Mouse (Mus musculus): ENCODE measurements at regions not wholly inside any gene's neighbourhood (a gene's known extent, or its start where the extent isn't known, plus 50 kb on each side); places are given as distances from the start of the nearest gene placed in this dataset.

- Histone ChIP-seq H3K4me2 (ENCODE audit: low read depth, low read length) (no peak overlapping the region), H3K9me3 (ENCODE audit: control insufficient read depth, low read length) (no peaks in the 10 kb centered on the region), H3K9ac (replicated peaks; ENCODE audit: low read depth, low read length) (no peak overlapping the region), H3K4me3 (ENCODE audit: low read depth, low read length) (no peak overlapping the region), H3K27ac (ENCODE audit: low read depth, low read length) (no peak overlapping the region), H3K4me1 (ENCODE audit: control insufficient read depth, insufficient read depth, low read length) (no peaks in the 10 kb centered on the region), H3K27me3 (ENCODE audit: control insufficient read depth, insufficient read depth, low read length) (no peaks in the 10 kb centered on the region), H3K36me3 (ENCODE audit: control insufficient read depth, insufficient read depth, low read length) (no peaks in the 10 kb centered on the region)
- no peak for ATAC-seq (ENCODE audit: low read depth)
These were observed 359.4 kb downstream of the Ins1 start for GRCm38 (mm10) chr19:52623496-52623895.

- no peaks in the 10 kb centered on the region for H3K4me1 ChIP-seq (ENCODE audit: control insufficient read depth, insufficient read depth, low read length)
- no peak overlapping the region for H3K27ac ChIP-seq (ENCODE audit: low read depth, low read length)
- H3K4me2 ChIP-seq (ENCODE audit: low read depth, low read length), result no peak overlapping the region
- no peaks in the 10 kb centered on the region for H3K27me3 ChIP-seq (ENCODE audit: control insufficient read depth, insufficient read depth, low read length)
- H3K36me3 ChIP-seq (ENCODE audit: control insufficient read depth, insufficient read depth, low read length), result no peaks in the 10 kb centered on the region
- ATAC-seq (ENCODE audit: low read depth), result no peak
- H3K9me3 ChIP-seq (ENCODE audit: control insufficient read depth, low read length), result no peaks in the 10 kb centered on the region
- no peak overlapping the region for H3K4me3 ChIP-seq (ENCODE audit: low read depth, low read length)
- H3K9ac ChIP-seq (replicated peaks; ENCODE audit: low read depth, low read length), result no peak overlapping the region
- 92% methylated on average over 5 of the region's 5 CpGs for WGBS
These were observed 349.3 kb downstream of the Ins1 start for GRCm38 (mm10) chr19:52613353-52613752.

DNA sequence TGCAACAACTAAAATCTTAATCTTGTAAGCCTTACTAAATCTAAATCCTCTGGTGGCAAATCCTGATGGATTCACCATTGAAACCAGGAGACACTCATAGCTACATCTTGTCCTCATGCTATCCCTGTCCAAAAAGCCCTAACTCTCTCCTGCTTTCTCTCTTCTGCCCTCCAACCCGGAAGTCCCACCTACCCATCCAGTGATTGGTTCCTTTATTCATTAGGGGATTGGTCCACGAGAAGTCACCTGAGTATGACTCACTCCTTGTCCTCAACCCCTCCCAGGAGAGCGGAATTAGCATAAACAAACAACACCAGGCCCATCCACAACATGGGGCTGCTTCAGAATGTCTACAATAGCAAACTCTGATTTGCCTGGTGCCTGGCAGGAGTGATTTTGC lies 342.8 kb downstream of the Ins1 start:
- no peak for ATAC-seq (ENCODE audit: low read depth)
- H3K4me3 ChIP-seq (ENCODE audit: low read depth, low read length), result no peak overlapping the region
- no peak overlapping the region for H3K4me2 ChIP-seq (ENCODE audit: low read depth, low read length)
- WGBS, result 73% methylated on average over 3 of the region's 3 CpGs
- no peaks in the 10 kb centered on the region for H3K27me3 ChIP-seq (ENCODE audit: control insufficient read depth, insufficient read depth, low read length)
- H3K27ac ChIP-seq (ENCODE audit: low read depth, low read length), result no peak overlapping the region
- H3K9me3 ChIP-seq (ENCODE audit: control insufficient read depth, low read length), result no peaks in the 10 kb centered on the region
- no peak overlapping the region for H3K9ac ChIP-seq (replicated peaks; ENCODE audit: low read depth, low read length)
- no peaks in the 10 kb centered on the region for H3K4me1 ChIP-seq (ENCODE audit: control insufficient read depth, insufficient read depth, low read length)
- no peaks in the 10 kb centered on the region for H3K36me3 ChIP-seq (ENCODE audit: control insufficient read depth, insufficient read depth, low read length)

- 44% methylated on average over 3 of the region's 3 CpGs for WGBS
- ATAC-seq (ENCODE audit: low read depth), result no peak
- Histone ChIP-seq H3K4me1 (ENCODE audit: control insufficient read depth, insufficient read depth, low read length) (no peaks in the 10 kb centered on the region), H3K27me3 (ENCODE audit: control insufficient read depth, insufficient read depth, low read length) (no peaks in the 10 kb centered on the region), H3K4me3 (ENCODE audit: low read depth, low read length) (no peak overlapping the region), H3K9me3 (ENCODE audit: control insufficient read depth, low read length) (no peaks in the 10 kb centered on the region), H3K36me3 (ENCODE audit: control insufficient read depth, insufficient read depth, low read length) (no peaks in the 10 kb centered on the region), H3K9ac (replicated peaks; ENCODE audit: low read depth, low read length) (no peak overlapping the region), H3K4me2 (ENCODE audit: low read depth, low read length) (no peak overlapping the region), H3K27ac (ENCODE audit: low read depth, low read length) (no peak overlapping the region)
These were observed 336.3 kb downstream of the Ins1 start for GRCm38 (mm10) chr19:52600410-52600809.

DNA sequence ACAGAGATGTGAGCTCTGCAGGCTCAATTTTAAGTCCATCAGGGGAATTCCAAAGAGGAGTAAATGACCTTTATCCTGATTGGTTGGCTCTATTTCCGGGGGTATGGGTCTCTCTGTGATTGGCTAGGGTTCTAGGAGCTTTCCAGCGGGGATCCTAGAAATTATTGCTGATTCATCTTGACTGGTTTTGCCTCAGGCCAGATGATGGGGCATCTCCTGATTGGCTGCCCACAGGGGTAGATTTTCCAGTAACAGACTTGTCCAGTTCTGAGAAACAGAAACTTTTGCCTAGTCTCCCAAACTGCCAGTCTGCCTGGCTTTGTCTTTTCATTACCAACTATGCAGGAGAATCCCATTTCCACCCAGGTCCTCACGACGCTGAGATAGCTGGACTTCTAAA lies 301.3 kb downstream of the Ins1 start:
- no peaks in the 10 kb centered on the region for H3K36me3 ChIP-seq (ENCODE audit: control insufficient read depth, insufficient read depth, low read length)
- H3K4me3 ChIP-seq (ENCODE audit: low read depth, low read length), result no peak overlapping the region
- H3K9me3 ChIP-seq (ENCODE audit: control insufficient read depth, low read length), result no peaks in the 10 kb centered on the region
- no peak overlapping the region for H3K9ac ChIP-seq (replicated peaks; ENCODE audit: low read depth, low read length)
- 78% methylated on average over 4 of the region's 4 CpGs for WGBS
- no peak overlapping the region for H3K27ac ChIP-seq (ENCODE audit: low read depth, low read length)
- H3K4me1 ChIP-seq (ENCODE audit: control insufficient read depth, insufficient read depth, low read length), result no peaks in the 10 kb centered on the region
- H3K27me3 ChIP-seq (ENCODE audit: control insufficient read depth, insufficient read depth, low read length), result no peaks in the 10 kb centered on the region
- no peak for ATAC-seq (ENCODE audit: low read depth)
- H3K4me2 ChIP-seq (ENCODE audit: low read depth, low read length), result no peak overlapping the region

- no peaks in the 10 kb centered on the region for H3K9me3 ChIP-seq (ENCODE audit: control insufficient read depth, low read length)
- no peaks in the 10 kb centered on the region for H3K4me1 ChIP-seq (ENCODE audit: control insufficient read depth, insufficient read depth, low read length)
- no peaks in the 10 kb centered on the region for H3K27me3 ChIP-seq (ENCODE audit: control insufficient read depth, insufficient read depth, low read length)
- H3K4me3 ChIP-seq (ENCODE audit: low read depth, low read length), result no peak overlapping the region
- no peak overlapping the region for H3K27ac ChIP-seq (ENCODE audit: low read depth, low read length)
- ATAC-seq (ENCODE audit: low read depth), result no peak
- no peak overlapping the region for H3K9ac ChIP-seq (replicated peaks; ENCODE audit: low read depth, low read length)
- no peak overlapping the region for H3K4me2 ChIP-seq (ENCODE audit: low read depth, low read length)
- WGBS, result 37% methylated on average over 4 of the region's 4 CpGs
- H3K36me3 ChIP-seq (ENCODE audit: control insufficient read depth, insufficient read depth, low read length), result no peaks in the 10 kb centered on the region
These were observed 270.7 kb downstream of the Ins1 start for GRCm38 (mm10) chr19:52534758-52535157.

- WGBS, result 92% methylated on average over 5 of the region's 5 CpGs
- Histone ChIP-seq H3K4me3 (ENCODE audit: low read depth, low read length) (no peak overlapping the region), H3K9ac (replicated peaks; ENCODE audit: low read depth, low read length) (no peak overlapping the region), H3K27me3 (ENCODE audit: control insufficient read depth, insufficient read depth, low read length) (no peaks in the 10 kb centered on the region), H3K9me3 (ENCODE audit: control insufficient read depth, low read length) (no peaks in the 10 kb centered on the region), H3K4me2 (ENCODE audit: low read depth, low read length) (no peak overlapping the region), H3K4me1 (ENCODE audit: control insufficient read depth, insufficient read depth, low read length) (no peaks in the 10 kb centered on the region), H3K27ac (ENCODE audit: low read depth, low read length) (no peak overlapping the region), H3K36me3 (ENCODE audit: control insufficient read depth, insufficient read depth, low read length) (no peaks in the 10 kb centered on the region)
- ATAC-seq (ENCODE audit: low read depth), result no peak
These were observed 261.4 kb downstream of the Ins1 start for GRCm38 (mm10) chr19:52525509-52525908.

DNA sequence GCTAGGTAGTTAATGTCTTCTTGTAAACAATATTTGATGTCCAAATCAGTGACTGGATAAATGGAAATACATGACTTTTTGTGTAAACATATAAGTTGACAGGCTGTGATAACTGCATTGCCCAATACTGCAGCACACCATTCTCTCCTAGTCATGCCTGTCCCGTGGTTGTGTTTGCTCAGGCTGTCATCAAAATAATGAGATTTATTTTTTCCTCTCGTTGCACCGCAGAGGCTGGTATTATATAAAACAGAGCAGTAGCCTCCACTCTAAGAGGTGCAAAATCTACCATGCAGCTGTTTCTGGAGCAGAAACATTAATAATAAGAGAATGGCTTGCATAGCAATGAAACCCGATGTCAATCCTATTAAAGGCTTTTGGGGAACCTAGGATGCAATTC lies 239.2 kb downstream of the Ins1 start:
- Histone ChIP-seq H3K4me2 (ENCODE audit: low read depth, low read length) (no peak overlapping the region), H3K4me3 (ENCODE audit: low read depth, low read length) (no peak overlapping the region), H3K36me3 (ENCODE audit: control insufficient read depth, insufficient read depth, low read length) (no peaks in the 10 kb centered on the region), H3K27ac (ENCODE audit: low read depth, low read length) (no peak overlapping the region), H3K9ac (replicated peaks; ENCODE audit: low read depth, low read length) (no peak overlapping the region), H3K9me3 (ENCODE audit: control insufficient read depth, low read length) (no peaks in the 10 kb centered on the region), H3K4me1 (ENCODE audit: control insufficient read depth, insufficient read depth, low read length) (no peaks in the 10 kb centered on the region), H3K27me3 (ENCODE audit: control insufficient read depth, insufficient read depth, low read length) (no peaks in the 10 kb centered on the region)
- WGBS, result 52% methylated on average over 4 of the region's 4 CpGs
- no peak; the same call in 1 of the 2 replicates for ATAC-seq (ENCODE audit: low read depth)

Measured in neural tube, embryonic 14.5 days (tissue).